Mouse (Mus musculus) limb, embryonic 12.5 days (tissue): ENCODE results near the gene Abtb1. TPM values are rescaled to one million over a fixed set of nuclear protein-coding genes. Genes with fewer than 3 reads are reported as not detected.

Experiments used
- ATAC-seq: fragments of 200-750 bp; cut with Nextera tagmentation; 2 replicates; pipeline ENCODE4 v1.8.0; 2017; ENCODE audit warnings: low read depth, moderate TSS enrichment; ENCODE audit not compliant: insufficient number of reproducible peaks, insufficient read depth, low FRiP score, low TSS enrichment
- H3K27ac ChIP-seq: fragments of 300-500 bp; sonication (generic); 2 replicates; pipeline ENCODE4 v1.5.1; 2016; ENCODE audit warnings: mild to moderate bottlenecking, moderate library complexity
- H3K27me3 ChIP-seq: fragments of 300-500 bp; sonication (generic); 2 replicates; pipeline ENCODE4 v1.6.1; 2016; ENCODE audit warnings: mild to moderate bottlenecking, moderate library complexity
- H3K36me3 ChIP-seq: fragments of 300-500 bp; sonication (generic); 2 replicates; pipeline ENCODE4 v1.6.1; 2016; ENCODE audit warnings: mild to moderate bottlenecking, moderate library complexity
- H3K4me1 ChIP-seq: fragments of 300-500 bp; sonication (generic); replicated peaks from 2 replicates; pipeline ENCODE4 v1.6.1; 2016
- H3K4me2 ChIP-seq: fragments of 300-500 bp; sonication (generic); 2 replicates; pipeline ENCODE4 v1.6.1; 2016; ENCODE audit warnings: mild to moderate bottlenecking, moderate library complexity
- H3K4me3 ChIP-seq: fragments of 300-500 bp; sonication (generic); replicated peaks from 2 replicates; pipeline ENCODE4 v1.5.1; 2016; ENCODE audit warnings: mild to moderate bottlenecking
- H3K9ac ChIP-seq: fragments of 300-500 bp; sonication (generic); replicated peaks from 2 replicates; pipeline ENCODE4 v1.6.1; 2016; ENCODE audit warnings: mild to moderate bottlenecking, moderate library complexity
- H3K9me3 ChIP-seq: fragments of 300-500 bp; sonication (generic); 2 replicates; pipeline ENCODE4 v1.6.1; 2016; ENCODE audit warnings: mild to moderate bottlenecking, moderate library complexity
- WGBS: fragments of 180-500 bp; shearing (Covaris S2); methylation state at CpG from one replicate; pipeline ENCODE4 v1.1.7; 2016; 5-methylcytosine and 5-hydroxymethylcytosine counted together
- polyA plus RNA-seq: library from polyadenylated mRNA; unstranded; fragments of >200 nt; fragmentation: Nextera tagmentation; extraction: Ambion mirVana; gene quantifications from 2 replicates; pipeline ENCODE4 v1.2.1, GENCODE M21; 2016

Abtb1 gene
- polyA plus RNA-seq, 1 experiment from 2014 or later: 24.6 TPM

- Histone ChIP-seq H3K4me3 (no peak overlapping the region), H3K9me3 (no peaks in the 10 kb centered on the region), H3K4me1 (peaks cover 18% of the 10 kb centered on the region), H3K36me3 (no peaks in the 10 kb centered on the region), H3K4me2 (no peak overlapping the region), H3K27me3 (no peaks in the 10 kb centered on the region), H3K9ac (no peak overlapping the region), H3K27ac (no peak overlapping the region)
- 78% methylated on average over 3 of the region's 3 CpGs for WGBS
- no peak for ATAC-seq
Measured at GRCm38 (mm10) chr6:88815036-88815435, 26.7 kb downstream of the Abtb1 start.

- Histone ChIP-seq H3K9ac (no peak overlapping the region), H3K27ac (no peak overlapping the region), H3K9me3 (no peaks in the 10 kb centered on the region), H3K4me3 (no peak overlapping the region), H3K4me2 (no peak overlapping the region), H3K4me1 (peaks cover 23% of the 10 kb centered on the region), H3K36me3 (no peaks in the 10 kb centered on the region), H3K27me3 (no peaks in the 10 kb centered on the region)
- ATAC-seq: no peak
- 77% methylated on average over 10 of the region's 10 CpGs for WGBS
Measured at GRCm38 (mm10) chr6:88813832-88814231, 28.0 kb downstream of the Abtb1 start.

GRCm38 (mm10) chr6:88812886-88813285 is 28.9 kb downstream of the Abtb1 start:
- no peaks in the 10 kb centered on the region for H3K9me3 ChIP-seq
- no peak overlapping the region for H3K4me2 ChIP-seq
- ATAC-seq: no peak
- H3K27ac ChIP-seq: no peak overlapping the region
- H3K4me3 ChIP-seq: no peak overlapping the region
- peaks cover 27% of the 10 kb centered on the region for H3K4me1 ChIP-seq
- no peak overlapping the region for H3K9ac ChIP-seq
- no peaks in the 10 kb centered on the region for H3K36me3 ChIP-seq
- H3K27me3 ChIP-seq: no peaks in the 10 kb centered on the region
- 75% methylated on average over 3 of the region's 3 CpGs for WGBS

- WGBS: 43% methylated on average over 7 of the region's 7 CpGs
- Histone ChIP-seq H3K4me1 (peaks cover 27% of the 10 kb centered on the region), H3K27ac (no peak overlapping the region)
Measured at GRCm38 (mm10) chr6:88811880-88812400, 29.8 kb downstream of the Abtb1 start.

GRCm38 (mm10) chr6:88811396-88811795 is 30.4 kb downstream of the Abtb1 start:
- 33% methylated on average over 7 of the region's 7 CpGs for WGBS
- ATAC-seq: no peak
- Histone ChIP-seq H3K4me3 (no peak overlapping the region), H3K27ac (no peak overlapping the region), H3K9me3 (no peaks in the 10 kb centered on the region), H3K4me1 (peaks cover 27% of the 10 kb centered on the region), H3K36me3 (no peaks in the 10 kb centered on the region), H3K27me3 (no peaks in the 10 kb centered on the region), H3K9ac (no peak overlapping the region), H3K4me2 (no peak overlapping the region)

More at GRCm38 (mm10) chr6:88811880-88812400, 29.8 kb downstream of the Abtb1 start:
- Histone ChIP-seq H3K4me3 (no peak overlapping the region), H3K36me3 (no peaks in the 10 kb centered on the region), H3K4me2 (no peak overlapping the region), H3K9ac (no peak overlapping the region), H3K27me3 (no peaks in the 10 kb centered on the region), H3K9me3 (no peaks in the 10 kb centered on the region)
- no peak for ATAC-seq

- Histone ChIP-seq H3K27ac (no peak overlapping the region), H3K4me2 (no peak overlapping the region), H3K9ac (no peak overlapping the region), H3K4me1 (peaks cover 27% of the 10 kb centered on the region), H3K9me3 (no peaks in the 10 kb centered on the region), H3K36me3 (no peaks in the 10 kb centered on the region), H3K27me3 (no peaks in the 10 kb centered on the region), H3K4me3 (no peak overlapping the region)
- WGBS: 32% methylated on average over 3 of the region's 3 CpGs
- no peak for ATAC-seq
Measured at GRCm38 (mm10) chr6:88810291-88810690, 31.5 kb downstream of the Abtb1 start.

- Histone ChIP-seq H3K4me1 (peaks cover 27% of the 10 kb centered on the region), H3K27me3 (no peaks in the 10 kb centered on the region), H3K36me3 (no peaks in the 10 kb centered on the region), H3K4me2 (no peak overlapping the region), H3K9ac (no peak overlapping the region), H3K9me3 (no peaks in the 10 kb centered on the region), H3K27ac (no peak overlapping the region), H3K4me3 (no peak overlapping the region)
- WGBS: 65% methylated on average over 23 of the region's 23 CpGs
- no peak for ATAC-seq
Measured at GRCm38 (mm10) chr6:88809091-88810037, 32.4 kb downstream of the Abtb1 start.

GRCm38 (mm10) chr6:88804966-88805577 is 36.7 kb downstream of the Abtb1 start:
- Histone ChIP-seq H3K4me1 (peaks cover 25% of the 10 kb centered on the region), H3K27me3 (no peaks in the 10 kb centered on the region), H3K36me3 (no peaks in the 10 kb centered on the region), H3K4me3 (no peak overlapping the region), H3K4me2 (no peak overlapping the region), H3K27ac (no peak overlapping the region), H3K9ac (no peak overlapping the region), H3K9me3 (no peaks in the 10 kb centered on the region)
- WGBS: 90% methylated on average over 17 of the region's 17 CpGs
- no peak for ATAC-seq

- peaks cover 19% of the 10 kb centered on the region for H3K4me1 ChIP-seq
- WGBS: 90% methylated on average over 4 of the region's 4 CpGs
Measured at GRCm38 (mm10) chr6:88803957-88804695, 37.7 kb downstream of the Abtb1 start.

GRCm38 (mm10) chr6:88803051-88803450 is 38.7 kb downstream of the Abtb1 start:
- H3K4me2 ChIP-seq: no peak overlapping the region
- H3K27ac ChIP-seq: no peak overlapping the region
- ATAC-seq: no peak
- no peaks in the 10 kb centered on the region for H3K36me3 ChIP-seq
- H3K4me3 ChIP-seq: no peak overlapping the region
- peaks cover 15% of the 10 kb centered on the region for H3K4me1 ChIP-seq
- 83% methylated on average over 7 of the region's 7 CpGs for WGBS
- H3K9ac ChIP-seq: no peak overlapping the region
- H3K9me3 ChIP-seq: no peaks in the 10 kb centered on the region
- no peaks in the 10 kb centered on the region for H3K27me3 ChIP-seq

More at GRCm38 (mm10) chr6:88803957-88804695, 37.7 kb downstream of the Abtb1 start:
- H3K27ac ChIP-seq: no peak overlapping the region
- H3K9me3 ChIP-seq: no peaks in the 10 kb centered on the region
- no peak overlapping the region for H3K9ac ChIP-seq
- no peak overlapping the region for H3K4me2 ChIP-seq
- H3K36me3 ChIP-seq: no peaks in the 10 kb centered on the region
- no peak overlapping the region for H3K4me3 ChIP-seq
- H3K27me3 ChIP-seq: no peaks in the 10 kb centered on the region
- no peak for ATAC-seq

- Histone ChIP-seq H3K9ac (no peak overlapping the region), H3K4me1 (peaks cover 15% of the 10 kb centered on the region), H3K27me3 (no peaks in the 10 kb centered on the region), H3K4me2 (no peak overlapping the region), H3K27ac (no peak overlapping the region), H3K36me3 (no peaks in the 10 kb centered on the region), H3K4me3 (no peak overlapping the region), H3K9me3 (no peaks in the 10 kb centered on the region)
- WGBS: 20% methylated on average over 3 of the region's 3 CpGs
- ATAC-seq: no peak
Measured at GRCm38 (mm10) chr6:88800735-88801134, 41.0 kb downstream of the Abtb1 start.
